ENCODE assay signal across 8 mouse cellular contexts in the genomic region with DNA sequence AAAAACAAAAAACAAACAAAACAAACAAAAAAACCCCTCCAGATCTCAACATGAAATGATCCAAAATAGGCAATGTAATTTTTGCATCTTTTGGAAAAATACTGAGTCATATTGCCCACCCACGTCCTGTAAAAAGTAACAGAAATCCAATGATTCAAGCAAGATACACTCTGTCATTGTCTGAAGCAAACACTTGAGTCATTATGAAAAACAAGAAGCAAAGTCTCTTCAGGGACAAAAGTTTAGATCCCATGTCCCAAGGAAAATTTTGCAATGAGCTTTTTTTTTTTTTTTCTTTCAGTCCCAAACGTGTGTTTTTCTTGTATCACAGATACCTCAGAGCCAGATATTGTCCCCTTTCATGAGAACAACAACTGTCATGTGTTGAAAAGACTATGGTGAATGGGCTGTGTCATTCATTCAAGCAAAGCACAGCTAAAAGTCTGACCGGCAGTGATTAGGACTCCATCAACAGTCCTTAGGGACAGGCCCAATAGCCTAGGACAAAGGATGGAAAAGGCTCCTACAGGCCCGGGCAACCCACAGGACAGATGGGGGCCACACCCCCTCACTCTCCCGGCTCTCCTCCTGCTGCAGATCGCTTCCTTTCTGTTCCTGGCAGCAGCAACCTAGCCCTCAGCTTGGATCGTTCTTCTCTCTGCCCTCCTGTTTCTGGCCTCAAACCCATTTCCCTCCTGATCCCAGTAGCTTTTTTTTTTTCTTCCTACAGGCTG. TPM values are rescaled to one million over a fixed set of nuclear protein-coding genes. Genes with fewer than 3 reads are reported as not detected.
DNase-seq lines count a peak whose midpoint lies in the region; ATAC-seq and TF ChIP-seq lines count a peak whose summit lies in the region.

No protein-coding gene starts in this region.

- no peak overlapping the region for H3K4me3 ChIP-seq in heart, embryonic 12.5 days
- peak overlapping the region; percentile 57; the same call in 1 of the 2 replicates for H3K4me3 ChIP-seq in ES-Bruce4 (ENCODE audit: low read depth, low read length)
- no peak overlapping the region for H3K4me3 ChIP-seq in hindbrain, embryonic 15.5 days

- no peak overlapping the region for H3K27ac ChIP-seq in heart, embryonic 12.5 days (ENCODE audit: poor library complexity, severe bottlenecking)
- peak overlapping the region; percentile 97 for H3K27ac ChIP-seq in ES-Bruce4 (ENCODE audit: insufficient read depth, low read length)
- H3K27ac ChIP-seq in hindbrain, embryonic 15.5 days (replicated peaks) = peak overlapping the region; percentile 3; the same call in 1 of the 2 replicates

- no peaks in the 10 kb centered on the region for H3K9me3 ChIP-seq in heart, embryonic 12.5 days (replicated peaks)
- H3K9me3 ChIP-seq in ES-Bruce4 (replicated peaks; ENCODE audit: control insufficient read depth, insufficient read depth, low read length, poor library complexity, severe bottlenecking) = no peaks in the 10 kb centered on the region
- H3K9me3 ChIP-seq in hindbrain, embryonic 15.5 days = no peaks in the 10 kb centered on the region

- H3K4me2 ChIP-seq in heart, embryonic 12.5 days = peak overlapping the region; percentile 26; the same call in 1 of the 2 replicates
- H3K4me2 ChIP-seq in hindbrain, embryonic 15.5 days = 0 out of 2 replicates have a peak overlapping the region, but pooled peaks have one; percentile 11

- H3K36me3 ChIP-seq in heart, embryonic 12.5 days = no peaks in the 10 kb centered on the region
- H3K36me3 ChIP-seq in ES-Bruce4 (ENCODE audit: control insufficient read depth, insufficient read depth, low read length, poor library complexity, severe bottlenecking) = no peaks in the 10 kb centered on the region
- no peaks in the 10 kb centered on the region for H3K36me3 ChIP-seq in hindbrain, embryonic 15.5 days

- H3K4me1 ChIP-seq in heart, embryonic 12.5 days (replicated peaks) = no peaks in the 10 kb centered on the region
- H3K4me1 ChIP-seq in ES-Bruce4 (ENCODE audit: control insufficient read depth, insufficient read depth, low read length) = no peaks in the 10 kb centered on the region
- peaks cover 6% of the 10 kb centered on the region for H3K4me1 ChIP-seq in hindbrain, embryonic 15.5 days (replicated peaks)

- DNase-seq in heart, postnatal 25 days (ENCODE audit: low spot score) = no peak
- peak; percentile 66 for DNase-seq in embryo, embryonic 10 days (ENCODE audit: low spot score)
- no peak for DNase-seq in testis, postnatal 10 days (ENCODE audit: low spot score)
- no peak for DNase-seq in lung, postnatal 10 days

- intact Hi-C loops in heart, postnatal 25 days (cut with DNase I) = no loop called here

- WGBS in heart, embryonic 12.5 days = 29% methylated on average over 7 of the region's 7 CpGs
- 9% methylated on average over 7 of the region's 7 CpGs for WGBS in hindbrain, embryonic 15.5 days

- TF ChIP-seq CTCF in ES-Bruce4 (IDR thresholded peaks at IDR 0.05; ENCODE audit: low read depth, low read length) = no peak

- peak; percentile 22 for TF ChIP-seq POLR2A in ES-Bruce4 (IDR thresholded peaks at IDR 0.05; ENCODE audit: insufficient read depth, low read length)

- ATAC-seq in heart, embryonic 12.5 days (ENCODE audit: insufficient number of reproducible peaks, low FRiP score) = no peak
- no peak for ATAC-seq in hindbrain, embryonic 15.5 days (ENCODE audit: low FRiP score, low read depth)
- no peak for ATAC-seq in erythroid progenitor cell, adult 5-6 weeks (replicated peaks; ENCODE audit: low FRiP score, poor library complexity, severe bottlenecking)

- peak; percentile 82 for TF ChIP-seq EP300 in ES-Bruce4 (IDR thresholded peaks at IDR 0.05; ENCODE audit: insufficient read depth, low read depth, low read length)

- no peak overlapping the region for H3K9ac ChIP-seq in heart, embryonic 12.5 days
- H3K9ac ChIP-seq in ES-Bruce4 (ENCODE audit: low read depth, poor library complexity, severe bottlenecking) = peak overlapping the region; percentile 68
- H3K9ac ChIP-seq in hindbrain, embryonic 15.5 days = no peak overlapping the region

- H3K27me3 ChIP-seq in heart, embryonic 12.5 days (replicated peaks) = no peaks in the 10 kb centered on the region
- no peaks in the 10 kb centered on the region for H3K27me3 ChIP-seq in ES-Bruce4 (ENCODE audit: control insufficient read depth, insufficient read depth, low read length, poor library complexity, severe bottlenecking)
- H3K27me3 ChIP-seq in hindbrain, embryonic 15.5 days = no peaks in the 10 kb centered on the region

RNA-seq across cellular contexts. Expression of gene Kdm7a, which starts 19.5 kb away (rescaled TPM):
- polyA plus RNA-seq in heart, embryonic 12.5 days (2016; fragmentation: Nextera tagmentation; extraction: Ambion mirVana) = 6.8 and 7.1 TPM in 2 replicates
- 10 to 100 TPM; 17.2 to 19.9 TPM for total RNA-seq in heart, postnatal 25 days (2021)
- polyA plus RNA-seq in ES-Bruce4 (2011; ENCODE audit: insufficient read depth, insufficient read length, low read depth, missing spikeins) = 14.1 and 17.1 TPM in 2 replicates
- polyA plus RNA-seq in hindbrain, embryonic 15.5 days (2015; fragmentation: Nextera tagmentation; extraction: Ambion mirVana) = 4.7 and 6.0 TPM in 2 replicates
- 98.7 and 110 TPM in 2 replicates for total RNA-seq in erythroid progenitor cell, adult 5-6 weeks (2015; ENCODE audit: low replicate concordance)
- total RNA-seq in erythroid progenitor cell, adult 5-6 weeks (2017; ENCODE audit: low replicate concordance) = 147 and 169 TPM in 2 replicates
